13 mouse cellular contexts compared by ENCODE assay signal in genomic region chr16:19087914-19088313, GRCm38 (mm10).
DNase-seq lines count a peak whose midpoint lies in the region; ATAC-seq and TF ChIP-seq lines count a peak whose summit lies in the region.
"Had no signal": no experiment of that assay in that cellular context is flagged by ENCODE, and none has a peak within 500 bp of the region (broad histone marks: within the 10 kb centered on the region; RNA-seq: fewer than 3 reads in every experiment).

No protein-coding gene starts in this region.

- no peak overlapping the region for H3K9ac ChIP-seq in forebrain, postnatal 0 days
- H3K9ac ChIP-seq in forebrain, embryonic 12.5 days: no peak overlapping the region
- no peak overlapping the region for H3K9ac ChIP-seq in liver, postnatal 0 days (replicated peaks)
- H3K9ac ChIP-seq: embryonic facial prominence, embryonic 12.5 days; heart, embryonic 12.5 days; limb, embryonic 12.5 days; neural tube, embryonic 15.5 days had no signal

- H3K9me3 ChIP-seq in forebrain, postnatal 0 days (ENCODE audit: low read length): no peaks in the 10 kb centered on the region
- no peaks in the 10 kb centered on the region for H3K9me3 ChIP-seq in forebrain, embryonic 12.5 days
- no peaks in the 10 kb centered on the region for H3K9me3 ChIP-seq in liver, postnatal 0 days (ENCODE audit: low read length)
- H3K9me3 ChIP-seq: embryonic facial prominence, embryonic 12.5 days; heart, embryonic 12.5 days; limb, embryonic 12.5 days; neural tube, embryonic 15.5 days had no signal

- no peak overlapping the region for H3K4me2 ChIP-seq in forebrain, postnatal 0 days (ENCODE audit: low read depth)
- H3K4me2 ChIP-seq in forebrain, embryonic 12.5 days: no peak overlapping the region
- H3K4me2 ChIP-seq in liver, postnatal 0 days (ENCODE audit: low read depth, low read length): no peak overlapping the region
- H3K4me2 ChIP-seq: embryonic facial prominence, embryonic 12.5 days; heart, embryonic 12.5 days; limb, embryonic 12.5 days; neural tube, embryonic 15.5 days had no signal

- H3K27me3 ChIP-seq in forebrain, postnatal 0 days (ENCODE audit: insufficient read depth, low read length): no peaks in the 10 kb centered on the region
- no peaks in the 10 kb centered on the region for H3K27me3 ChIP-seq in forebrain, embryonic 12.5 days
- H3K27me3 ChIP-seq in liver, postnatal 0 days (ENCODE audit: insufficient read depth, low read length): no peaks in the 10 kb centered on the region
- H3K27me3 ChIP-seq: embryonic facial prominence, embryonic 12.5 days; heart, embryonic 12.5 days; limb, embryonic 12.5 days; neural tube, embryonic 15.5 days had no signal

- 6% methylated on average over 1 of the region's 1 CpGs for WGBS in forebrain, postnatal 0 days
- 18% methylated on average over 1 of the region's 1 CpGs for WGBS in forebrain, embryonic 12.5 days
- WGBS in liver, postnatal 0 days (ENCODE audit: insufficient replicate concordance): 8% methylated on average over 1 of the region's 1 CpGs

- no peaks in the 10 kb centered on the region for H3K4me1 ChIP-seq in forebrain, postnatal 0 days (ENCODE audit: insufficient read depth)
- no peaks in the 10 kb centered on the region for H3K4me1 ChIP-seq in forebrain, embryonic 12.5 days
- no peaks in the 10 kb centered on the region for H3K4me1 ChIP-seq in liver, postnatal 0 days (ENCODE audit: insufficient read depth)
- H3K4me1 ChIP-seq: embryonic facial prominence, embryonic 12.5 days; heart, embryonic 12.5 days; limb, embryonic 12.5 days; neural tube, embryonic 15.5 days had no signal

- no peak overlapping the region for H3K4me3 ChIP-seq in forebrain, postnatal 0 days (ENCODE audit: low read depth, low read length)
- no peak overlapping the region for H3K4me3 ChIP-seq in forebrain, embryonic 12.5 days (replicated peaks)
- no peak overlapping the region for H3K4me3 ChIP-seq in liver, postnatal 0 days (ENCODE audit: low read depth, low read length)
- H3K4me3 ChIP-seq: embryonic facial prominence, embryonic 12.5 days; heart, embryonic 12.5 days; limb, embryonic 12.5 days; neural tube, embryonic 15.5 days had no signal

- DNase-seq in forebrain, postnatal 0 days: no peak
- no peak for DNase-seq in liver, postnatal 0 days
- no peak for DNase-seq in liver
- DNase-seq in ZHBTc4 (ENCODE audit: low read depth, low spot score): peak; percentile 44
- no peak for DNase-seq in right cerebral cortex, postnatal 4 days
- DNase-seq in layer of hippocampus, postnatal 25 days (ENCODE audit: extremely low spot score in 1 of 2, low spot score in 1 of 2): no peak
- DNase-seq: kidney, postnatal 25 days had no signal

- no peak for TF ChIP-seq EP300 in liver, postnatal 0 days (IDR thresholded peaks at IDR 0.05; ENCODE audit: low read depth)

- ATAC-seq in forebrain, postnatal 0 days: 0 out of 2 replicates have a peak, but pooled peaks have one; percentile 38
- no peak for ATAC-seq in forebrain, embryonic 12.5 days (ENCODE audit: low FRiP score)
- no peak for ATAC-seq in liver, postnatal 0 days
- peak; percentile 64 for ATAC-seq in neutrophil, adult 5-6 weeks (ENCODE audit: extremely low read depth, insufficient number of reproducible peaks, low FRiP score, poor library complexity, severe bottlenecking)

- H3K27ac ChIP-seq in forebrain, postnatal 0 days (ENCODE audit: low read depth, low read length): no peak overlapping the region
- H3K27ac ChIP-seq in forebrain, embryonic 12.5 days: no peak overlapping the region
- H3K27ac ChIP-seq in liver, postnatal 0 days (ENCODE audit: low read depth): no peak overlapping the region
- H3K27ac ChIP-seq: embryonic facial prominence, embryonic 12.5 days; limb, embryonic 12.5 days; neural tube, embryonic 15.5 days had no signal

- no peaks in the 10 kb centered on the region for H3K36me3 ChIP-seq in forebrain, postnatal 0 days (ENCODE audit: insufficient read depth)
- H3K36me3 ChIP-seq in forebrain, embryonic 12.5 days (replicated peaks): no peaks in the 10 kb centered on the region
- no peaks in the 10 kb centered on the region for H3K36me3 ChIP-seq in liver, postnatal 0 days (replicated peaks; ENCODE audit: insufficient read depth, low read length)
- H3K36me3 ChIP-seq: embryonic facial prominence, embryonic 12.5 days; heart, embryonic 12.5 days; limb, embryonic 12.5 days; neural tube, embryonic 15.5 days had no signal

- TF ChIP-seq CTCF in forebrain, postnatal 0 days (IDR thresholded peaks at IDR 0.05; ENCODE audit: low read depth): no peak
- TF ChIP-seq CTCF in liver, postnatal 0 days (IDR thresholded peaks at IDR 0.05; ENCODE audit: low read depth): peak; percentile 41

Comparison
In these comparisons a context has a peak if more than half of its experiments do, and no peak if none do; other contexts are left out.
1. ATAC-seq: peak in forebrain, postnatal 0 days (single experiment) and neutrophil, adult 5-6 weeks (single experiment); none in forebrain, embryonic 12.5 days (single experiment) and liver, postnatal 0 days (single experiment).